Mouse (Mus musculus) cerebellum, adult (tissue): ENCODE data around the gene Prkch.

Experiments used
- ATAC-seq: cut with Nextera tagmentation; 2 replicates; pipeline ENCODE4 v1.9.2; 2017; ENCODE audit warnings: mild to moderate bottlenecking, moderate library complexity, mixed read lengths; ENCODE audit not compliant: insufficient number of reproducible peaks, low FRiP score, low TSS enrichment

Gene Prkch

GRCm38 (mm10) chr12:73578141-73578540, 6.5 kb upstream of the Prkch start:
- no peak for ATAC-seq

- ATAC-seq: no peak
Measured at GRCm38 (mm10) chr12:73580811-73581210, 3.8 kb upstream of the Prkch start.

GRCm38 (mm10) chr12:73583318-73583717, 1.3 kb upstream of the Prkch start:
- ATAC-seq: no peak

GRCm38 (mm10) chr12:73583813-73584609, 585 bp upstream of the Prkch start:
- no peak for ATAC-seq

GRCm38 (mm10) chr12:73585241-73585801, 725 bp downstream of the Prkch start:
- ATAC-seq: no peak

- no peak for ATAC-seq
Measured at GRCm38 (mm10) chr12:73585850-73586249, 1.3 kb downstream of the Prkch start.

- ATAC-seq: no peak
Measured at GRCm38 (mm10) chr12:73587262-73587661, 2.7 kb downstream of the Prkch start.

- ATAC-seq: no peak
Measured at GRCm38 (mm10) chr12:73590627-73591276, 6.2 kb downstream of the Prkch start.

- no peak for ATAC-seq
Measured at GRCm38 (mm10) chr12:73591625-73592024, 7.0 kb downstream of the Prkch start.

GRCm38 (mm10) chr12:73593021-73593798, 8.6 kb downstream of the Prkch start:
- no peak for ATAC-seq

GRCm38 (mm10) chr12:73594177-73594745, 9.7 kb downstream of the Prkch start:
- no peak for ATAC-seq

- ATAC-seq: no peak
Measured at GRCm38 (mm10) chr12:73595226-73595625, 10.6 kb downstream of the Prkch start.

GRCm38 (mm10) chr12:73598241-73598640, 13.6 kb downstream of the Prkch start:
- no peak for ATAC-seq

GRCm38 (mm10) chr12:73600457-73600856, 15.9 kb downstream of the Prkch start:
- ATAC-seq: no peak

- ATAC-seq: no peak
Measured at GRCm38 (mm10) chr12:73602974-73603373, 18.4 kb downstream of the Prkch start.

GRCm38 (mm10) chr12:73603653-73604052, 19.1 kb downstream of the Prkch start:
- ATAC-seq: no peak

- no peak for ATAC-seq
Measured at GRCm38 (mm10) chr12:73604762-73605161, 20.2 kb downstream of the Prkch start.

GRCm38 (mm10) chr12:73605174-73605573, 20.6 kb downstream of the Prkch start:
- no peak for ATAC-seq

GRCm38 (mm10) chr12:73607381-73608064, 22.9 kb downstream of the Prkch start:
- ATAC-seq: no peak

GRCm38 (mm10) chr12:73608065-73608397, 23.4 kb downstream of the Prkch start:
- ATAC-seq: no peak
